Mouse (Mus musculus) heart, postnatal 10 days (tissue): ENCODE measurements at regions not wholly inside any gene's neighbourhood (a gene's known extent, or its start where the extent isn't known, plus 50 kb on each side); places are given as distances from the start of the nearest gene placed in this dataset.

Experiments
- DNase-seq, 2 experiments: peaks; one replicate each; pipeline ENCODE4 v3.0.0; 2021
- intact Hi-C: fragments of 180-260 bp; cut with DNase I; formaldehyde crosslinking; loops from one replicate; pipeline ENCODE4 v1.15.1; 2025

DNA sequence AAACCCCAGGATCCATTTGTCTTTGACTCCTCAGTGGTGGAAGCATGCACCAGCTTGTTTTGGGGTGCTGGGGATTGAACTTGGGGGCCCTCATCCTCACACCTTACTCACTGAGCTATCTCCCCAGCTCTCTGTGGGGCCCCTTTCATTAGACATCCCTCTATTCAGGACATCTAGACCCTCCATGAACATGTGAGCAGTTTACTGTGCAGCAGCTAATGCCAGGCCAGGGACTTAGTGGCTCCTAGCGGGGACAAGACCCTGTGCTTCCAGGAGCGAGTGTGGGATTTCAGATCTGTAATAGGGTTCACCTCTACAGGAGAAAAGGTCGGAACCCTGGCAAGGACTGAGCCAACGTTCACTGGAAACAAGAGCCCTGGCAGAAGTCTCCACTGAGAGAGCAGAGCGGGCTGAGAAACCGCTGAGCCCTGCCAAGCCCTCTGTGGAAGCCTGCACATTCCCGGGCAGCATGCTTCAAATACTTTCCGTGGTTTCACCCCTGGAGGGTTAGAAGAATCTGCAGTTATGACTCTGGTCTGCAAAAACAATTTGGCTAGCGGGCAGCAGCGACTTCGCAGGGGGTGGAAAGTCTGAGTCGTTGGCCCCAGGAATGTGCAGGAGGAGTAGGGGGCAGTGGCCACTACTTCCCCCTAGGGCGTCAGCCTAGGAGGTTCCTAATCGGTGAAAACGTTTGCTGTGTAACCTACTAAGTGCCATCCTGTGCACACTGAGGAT, 125.6 kb downstream of the Smad6 start:
- DNase-seq = peak; percentile 89 to 90
- intact Hi-C loops = no loop called here

DNA sequence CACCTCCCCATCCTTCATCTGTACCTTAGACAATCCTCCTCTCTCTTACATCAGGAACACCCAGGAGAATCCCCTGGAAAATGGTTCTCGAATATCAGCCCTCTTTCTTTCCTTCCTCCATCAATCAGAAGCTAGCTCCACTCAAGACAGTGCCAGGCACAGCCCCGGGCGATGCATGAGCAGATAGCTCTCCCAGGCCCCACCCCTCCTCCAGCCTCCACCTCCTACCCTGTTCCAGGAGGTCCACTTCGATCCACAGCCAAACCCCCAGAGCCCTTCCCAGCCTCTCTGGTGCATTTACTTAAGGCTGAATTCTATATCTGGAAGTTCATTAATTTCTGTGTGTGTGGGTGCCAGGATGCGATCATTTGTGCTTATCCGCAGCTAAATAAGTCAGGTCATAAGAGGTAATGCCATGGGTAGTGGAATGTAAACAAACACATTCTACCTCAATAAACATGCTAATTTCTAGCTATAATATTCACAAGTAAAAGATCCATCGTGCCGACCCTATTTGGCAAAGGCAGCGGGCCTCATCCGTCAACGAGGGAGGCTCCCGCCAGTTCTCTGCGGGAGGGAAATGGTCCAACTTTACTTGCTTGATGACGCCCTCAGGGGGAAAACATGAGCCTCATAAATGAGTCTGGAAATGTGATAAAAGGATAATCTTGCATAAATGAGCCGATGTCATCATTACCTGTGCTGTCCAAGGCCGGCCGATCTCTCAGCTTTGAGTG, 129.5 kb downstream of the Smad6 start:
- no peak for DNase-seq
- intact Hi-C loops = no loop called here

DNA sequence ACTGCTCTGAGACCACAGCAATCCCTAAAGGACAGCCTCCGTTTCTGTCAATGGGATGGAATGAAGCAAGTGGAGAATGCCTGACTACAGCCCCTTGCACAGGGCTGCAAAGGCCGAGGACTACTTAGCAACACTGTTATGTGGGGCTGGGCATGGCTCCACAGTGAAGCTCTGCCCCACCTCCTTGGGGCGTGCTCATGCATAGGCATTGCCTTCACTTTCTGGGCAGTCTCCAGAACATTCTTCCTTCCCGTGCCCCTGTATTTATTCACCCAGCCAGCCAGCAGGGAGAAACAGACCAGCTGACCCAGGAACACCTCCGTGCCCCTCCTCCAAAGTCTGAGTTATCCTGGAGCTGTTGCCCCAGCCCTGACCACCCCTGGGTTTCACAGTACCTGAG, 131.1 kb downstream of the Smad6 start:
- peak; percentile 60 for DNase-seq
- intact Hi-C loops = no loop called here

DNA sequence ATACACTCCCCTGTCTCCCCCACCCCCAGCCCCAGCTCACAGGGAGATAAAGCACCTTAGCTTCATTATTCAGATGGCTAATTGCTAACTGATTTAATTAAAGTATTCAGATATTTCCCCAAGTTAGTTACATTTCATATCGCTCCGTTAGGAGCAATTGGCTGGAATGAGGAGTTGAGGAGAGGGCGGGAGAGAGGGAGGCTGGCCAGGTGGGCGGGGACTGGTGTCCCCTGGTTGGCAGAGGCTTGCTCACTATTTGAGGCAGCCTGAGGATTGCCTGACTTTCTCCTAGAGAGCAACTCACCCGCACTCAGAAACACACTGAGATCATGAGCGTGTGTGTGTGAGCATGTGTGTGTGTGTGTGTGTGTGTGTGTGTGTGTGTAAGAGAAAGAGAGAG, 131.8 kb upstream of the Smad3 start:
- intact Hi-C loops = no loop called here

DNA sequence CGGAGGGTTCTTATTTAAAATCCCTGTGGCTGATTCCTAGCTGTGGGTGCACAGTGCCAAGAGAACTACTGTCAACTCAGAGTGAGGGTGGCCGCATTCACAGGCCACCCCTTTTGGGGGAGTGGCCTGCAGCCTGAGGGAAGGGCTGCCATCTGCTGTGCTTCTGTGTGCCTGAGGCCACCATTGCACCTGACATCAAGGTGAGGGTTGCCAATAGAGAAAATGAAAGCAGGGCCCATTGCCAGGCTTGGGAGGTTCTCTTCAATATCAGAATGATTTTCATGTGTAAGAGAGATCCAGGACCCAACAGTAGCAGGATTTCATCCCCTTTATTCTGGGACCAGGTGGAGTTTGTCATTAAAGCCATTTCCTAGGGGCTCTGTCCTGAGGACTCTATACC, 127.2 kb upstream of the Smad3 start:
- no peak for DNase-seq
- intact Hi-C loops = no loop called here

More for the DNA sequence above, 131.8 kb upstream of the Smad3 start:
- peak; percentile 29 to 42 for DNase-seq

DNA sequence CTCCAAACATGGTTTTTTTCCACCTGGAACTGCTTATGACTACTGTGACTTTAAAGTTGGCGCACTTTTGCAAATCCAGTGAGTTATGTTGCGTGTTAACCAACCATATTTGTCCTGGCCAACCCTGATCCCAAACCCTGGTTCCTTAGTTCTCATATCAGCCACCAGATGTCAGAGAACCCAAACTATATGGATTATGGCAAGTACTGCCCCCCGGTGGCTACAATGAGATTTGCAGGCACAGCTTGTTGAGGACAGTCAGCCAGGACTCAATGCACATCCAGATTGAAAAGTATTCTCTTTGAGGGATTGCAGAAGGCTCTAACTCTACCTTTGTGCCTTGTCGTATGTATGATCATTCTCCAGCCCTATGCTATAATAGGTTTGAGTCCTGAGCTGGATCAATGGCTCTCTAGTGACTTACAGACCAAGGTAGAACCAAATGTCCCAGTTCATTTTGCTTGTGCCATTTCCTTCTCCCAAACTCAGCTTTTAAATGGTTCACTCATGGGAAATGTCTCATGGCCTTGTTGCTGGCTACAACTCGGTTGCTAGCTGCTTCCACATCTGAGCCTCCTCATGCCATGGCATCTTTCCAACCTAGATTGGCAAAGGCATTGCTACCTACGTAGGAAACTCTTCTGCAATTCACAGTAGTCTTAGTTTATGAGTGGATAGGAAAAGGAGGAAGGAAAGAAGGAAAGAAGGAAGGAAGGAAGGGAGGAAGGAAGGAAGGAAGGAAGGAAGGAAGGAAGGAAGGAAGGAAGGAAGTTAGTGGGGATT, 126.1 kb upstream of the Smad3 start:
- intact Hi-C loops = no loop called here
- DNase-seq = peak in 1 of 2 experiments; percentile 65

DNA sequence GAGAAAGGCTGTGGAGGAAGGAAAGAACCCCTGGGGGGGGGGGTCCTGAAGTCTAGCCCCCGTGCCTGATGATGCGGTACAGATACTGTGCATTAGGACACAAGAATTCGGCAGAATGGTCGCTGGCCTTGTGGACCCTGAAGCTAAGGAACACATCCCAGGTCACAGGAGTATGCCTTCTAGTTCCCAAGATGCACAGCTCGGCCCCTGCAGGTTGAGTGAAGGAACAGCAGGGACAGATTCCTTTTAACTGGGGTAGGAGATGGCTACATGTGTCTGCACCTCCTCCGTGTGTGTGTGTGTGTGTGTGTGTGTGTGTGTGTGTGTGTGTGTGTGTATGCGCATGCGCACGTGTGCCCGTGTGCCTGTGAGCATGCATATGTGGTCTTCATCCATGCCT, 123.9 kb upstream of the Smad3 start:
- no peak for DNase-seq
- intact Hi-C loops = no loop called here

DNA sequence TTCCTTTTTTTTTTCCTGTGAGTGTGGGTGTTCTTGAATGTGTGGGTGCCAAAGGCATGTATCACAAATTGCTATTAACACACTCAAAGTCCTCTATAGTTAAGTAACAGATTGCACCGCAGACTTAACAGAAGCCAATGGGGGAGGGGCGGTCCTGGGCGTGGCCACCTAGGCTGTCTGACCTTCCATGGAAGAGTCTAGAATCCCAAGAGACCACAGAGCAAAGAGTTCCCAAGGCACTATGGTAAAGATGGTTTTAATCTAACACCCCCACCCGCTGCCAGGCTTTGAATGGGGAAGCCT, 123.4 kb upstream of the Smad3 start:
- no peak for DNase-seq
- intact Hi-C loops = no loop called here

DNA sequence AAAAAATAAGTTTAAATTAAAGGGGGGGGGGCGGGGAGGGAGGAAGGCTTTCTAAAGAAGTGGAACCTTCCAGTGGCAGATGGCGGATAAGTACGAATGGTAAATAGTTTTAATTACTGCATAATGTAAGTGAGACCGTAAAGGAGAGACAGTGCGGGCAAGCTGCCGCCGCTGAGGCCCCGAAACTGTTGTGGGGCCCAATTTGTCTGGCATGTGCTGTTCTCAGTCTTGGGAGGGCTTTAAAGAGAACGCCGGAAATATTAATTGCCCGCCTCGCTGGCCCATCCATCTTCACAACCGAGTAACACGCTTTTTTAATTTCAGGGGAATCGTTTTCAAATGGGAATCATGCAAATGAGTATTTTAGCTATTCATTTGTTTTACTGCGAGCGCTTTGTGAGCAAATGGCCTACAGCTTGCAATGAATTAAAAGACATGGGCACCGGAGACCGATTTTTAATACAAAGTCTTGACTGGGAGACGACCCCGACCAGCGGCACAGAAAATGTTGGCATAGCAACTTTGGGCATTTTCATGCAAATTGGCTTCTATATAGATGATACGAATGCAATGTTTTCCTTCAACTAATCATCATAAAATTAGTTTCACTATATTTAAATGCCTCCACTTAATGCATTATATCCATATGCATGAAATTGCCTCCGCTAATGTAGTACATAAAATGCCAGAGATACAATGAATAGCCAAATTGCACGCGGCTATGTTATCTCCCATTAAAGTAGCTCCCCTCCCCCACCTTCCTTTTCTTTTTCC, 122.9 kb upstream of the Smad3 start:
- intact Hi-C loops = no loop called here
- DNase-seq = no peak

DNA sequence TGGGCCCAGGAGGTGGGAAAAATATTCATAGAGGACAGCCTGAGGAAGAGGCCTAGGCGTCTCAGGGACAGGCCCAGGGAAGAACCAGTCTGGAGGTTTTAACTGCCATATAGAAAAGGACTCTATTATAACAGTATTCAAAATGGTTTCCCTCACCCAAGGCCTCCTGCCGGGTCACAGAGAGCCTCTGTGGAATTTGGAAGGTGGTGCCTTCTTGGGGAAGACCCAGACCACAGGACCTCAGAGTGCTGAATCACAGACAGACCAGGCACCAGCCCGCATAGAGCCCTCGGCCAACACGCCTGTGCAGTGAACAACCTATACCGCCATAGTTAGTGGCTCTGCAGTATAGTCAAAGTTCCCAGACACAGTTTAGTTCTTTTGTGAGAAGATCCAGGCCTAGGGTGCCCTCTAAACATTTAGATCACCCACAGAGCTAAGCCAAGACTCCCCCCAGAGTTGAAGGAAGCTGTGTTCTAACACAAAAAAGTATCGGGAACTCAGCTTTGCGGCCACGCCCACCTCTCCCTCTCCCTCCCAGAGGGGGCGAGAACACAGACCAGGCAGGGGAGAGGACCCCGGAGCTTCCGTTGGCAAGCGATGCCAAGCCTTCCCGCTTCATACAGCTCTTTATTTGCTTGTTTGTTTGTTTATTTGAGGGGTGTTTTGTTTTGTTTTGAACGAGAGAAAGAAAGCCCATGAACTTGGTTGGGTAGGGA, 122.1 kb upstream of the Smad3 start:
- intact Hi-C loops = no loop called here
- no peak for DNase-seq

DNA sequence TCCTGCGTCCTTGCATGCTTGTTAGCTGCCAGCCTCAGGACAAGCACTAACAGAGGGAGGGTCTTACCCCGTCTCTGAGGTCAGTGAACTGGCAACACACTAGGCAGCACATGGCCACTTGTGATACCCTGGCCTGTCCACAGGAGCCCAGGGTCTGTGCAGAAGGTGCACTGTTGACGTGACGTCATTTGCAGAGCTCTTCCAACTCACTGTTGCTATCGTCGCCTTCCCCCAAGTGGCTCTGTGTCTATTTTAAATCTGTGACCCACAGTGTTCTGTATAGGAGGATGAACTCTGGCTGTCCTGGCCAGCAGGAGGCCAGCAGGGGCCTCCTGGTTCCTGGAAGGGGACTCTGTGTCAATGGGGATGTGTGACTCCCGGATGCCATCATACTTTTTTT, 120.1 kb upstream of the Smad3 start:
- intact Hi-C loops = no loop called here
- DNase-seq = peak; percentile 78

DNA sequence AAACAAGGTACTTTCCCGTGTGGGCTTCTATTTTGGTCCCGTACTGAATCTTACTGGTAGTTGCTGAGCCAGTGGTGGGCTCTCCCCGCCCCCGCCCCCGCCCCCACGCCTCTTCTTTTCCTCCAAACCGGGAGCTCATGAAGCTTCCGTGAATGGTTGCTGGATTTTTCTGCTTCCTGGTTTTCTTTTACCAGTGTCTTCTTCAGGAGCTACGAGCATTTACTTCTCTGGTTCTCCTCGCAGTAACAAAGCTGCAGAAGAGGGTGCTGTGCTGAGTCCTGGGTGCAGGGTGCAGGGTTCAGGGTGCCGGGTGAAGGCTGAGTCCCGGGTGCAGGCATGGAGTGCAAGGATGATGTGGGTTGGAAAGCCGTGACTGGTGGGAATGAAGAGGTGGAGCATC, 119.1 kb upstream of the Smad3 start:
- no peak for DNase-seq
- intact Hi-C loops = no loop called here

DNA sequence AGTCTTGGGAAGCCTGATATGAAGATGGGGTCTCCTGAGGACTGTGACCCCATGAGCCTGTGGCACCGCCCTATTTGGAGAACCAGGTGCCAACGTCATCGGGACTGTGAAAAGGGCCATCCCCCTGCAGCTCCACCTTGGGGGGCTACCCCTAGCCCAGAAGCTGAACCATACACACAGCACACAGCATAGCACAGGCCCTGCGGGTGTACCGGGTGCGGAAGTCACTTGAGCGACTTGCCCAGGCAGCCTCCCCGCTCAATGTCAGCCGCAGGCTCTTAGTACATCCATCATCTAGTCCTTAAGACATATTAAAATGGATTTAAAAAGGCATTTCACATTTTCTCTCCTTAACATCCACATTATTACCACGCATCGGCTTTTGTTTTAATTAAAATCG, 118.2 kb upstream of the Smad3 start:
- no peak for DNase-seq
- intact Hi-C loops = no loop called here

DNA sequence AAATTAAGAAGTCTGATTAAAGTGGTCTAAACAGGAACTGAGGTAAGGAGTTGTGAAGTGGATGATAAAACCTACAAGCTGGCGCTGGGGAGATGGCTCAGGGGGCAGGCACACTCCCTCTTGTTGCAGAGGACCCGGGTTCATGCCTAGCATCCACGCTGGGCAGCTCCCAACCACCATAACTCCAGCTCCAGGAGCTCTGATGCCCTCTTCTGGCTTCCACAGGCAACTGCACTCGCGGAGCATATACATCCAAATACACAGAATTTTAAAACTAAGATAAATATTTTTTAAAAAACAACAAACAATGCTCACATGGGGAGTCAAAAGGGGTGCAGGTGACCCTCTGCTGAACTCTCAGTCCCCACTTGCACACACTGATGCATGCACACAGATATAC, 117.4 kb upstream of the Smad3 start:
- intact Hi-C loops = no loop called here
- DNase-seq = no peak

DNA sequence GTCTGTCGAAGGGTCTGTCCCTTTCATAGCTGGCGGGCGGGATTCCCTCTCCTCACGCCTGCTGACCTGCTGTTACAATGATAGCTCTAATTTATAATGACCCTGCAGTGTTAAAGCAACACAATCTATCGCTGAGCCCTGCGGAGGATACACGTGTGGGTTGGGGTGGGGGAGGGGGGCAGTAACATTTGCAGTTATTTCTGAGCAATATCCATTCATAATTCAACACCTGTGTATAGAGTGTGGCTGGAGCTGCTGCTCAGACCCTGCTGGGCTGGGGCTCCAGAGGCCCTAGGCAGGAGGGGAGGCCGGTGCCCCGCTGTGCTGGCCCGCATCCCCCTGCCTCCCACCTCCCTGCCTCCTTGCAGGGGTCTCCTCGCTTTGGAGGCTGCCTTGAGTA, 106.6 kb upstream of the Smad3 start:
- no peak for DNase-seq
- intact Hi-C loops = no loop called here

DNA sequence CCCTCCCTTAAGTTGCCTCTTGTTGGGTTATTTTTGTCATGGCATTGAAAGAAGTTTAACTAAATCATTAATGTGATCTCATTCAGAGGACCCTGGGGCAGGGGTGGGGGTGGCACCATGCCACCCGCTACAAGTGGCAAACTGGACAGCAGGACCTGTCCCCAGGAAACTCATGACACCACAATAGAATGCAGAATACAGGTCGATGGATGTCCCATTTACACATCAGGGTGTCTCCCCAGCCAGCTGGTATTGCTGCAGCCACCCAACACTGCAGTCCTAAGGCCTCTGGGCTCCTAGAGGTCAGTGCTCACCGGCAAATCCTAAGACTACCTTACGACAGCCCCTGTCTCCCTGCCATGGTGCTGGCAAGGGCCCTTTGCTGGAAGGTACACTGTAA, 105.5 kb upstream of the Smad3 start:
- no peak for DNase-seq
- intact Hi-C loops = no loop called here

DNA sequence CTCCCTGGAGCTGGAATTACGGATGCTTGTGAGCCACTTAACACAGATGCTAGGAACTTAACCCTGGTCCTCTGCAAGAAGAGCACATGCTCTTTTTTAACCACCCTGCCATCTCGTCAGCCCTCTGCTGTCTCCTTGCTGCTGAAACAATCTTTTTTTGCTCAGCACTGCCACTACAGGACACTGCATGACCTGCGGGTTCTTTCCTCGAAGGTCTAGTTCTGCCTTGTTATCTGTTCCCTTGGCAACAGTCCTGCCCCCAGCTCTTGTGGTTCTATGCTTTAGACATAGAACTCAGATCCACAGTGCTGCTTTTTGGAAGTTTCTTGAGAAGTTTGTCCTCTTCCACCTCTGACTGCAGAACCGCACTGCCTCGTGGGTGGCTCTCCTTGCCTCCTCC, 104.6 kb upstream of the Smad3 start:
- intact Hi-C loops = no loop called here
- DNase-seq = peak; percentile 38 to 48

DNA sequence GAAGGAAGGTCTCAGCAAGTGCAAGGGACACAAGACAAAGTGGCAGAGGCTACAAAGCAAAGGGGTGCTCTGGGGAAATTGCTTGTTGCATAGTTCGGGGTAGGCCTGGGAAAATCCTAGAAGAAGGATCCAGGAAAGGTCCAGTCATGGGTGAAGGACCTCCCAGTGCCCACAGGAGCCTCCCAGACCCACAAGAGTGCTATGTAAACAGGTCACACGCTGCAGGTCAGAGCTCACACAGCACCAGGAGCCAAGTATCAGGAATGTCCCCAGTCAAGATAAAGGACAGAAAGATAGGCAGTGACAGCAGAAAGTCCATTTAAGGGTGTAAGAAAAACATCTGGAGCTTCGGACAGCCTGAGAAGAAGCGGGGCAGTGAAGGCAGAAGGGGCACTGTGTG, 103.6 kb upstream of the Smad3 start:
- DNase-seq = no peak
- intact Hi-C loops = no loop called here

DNA sequence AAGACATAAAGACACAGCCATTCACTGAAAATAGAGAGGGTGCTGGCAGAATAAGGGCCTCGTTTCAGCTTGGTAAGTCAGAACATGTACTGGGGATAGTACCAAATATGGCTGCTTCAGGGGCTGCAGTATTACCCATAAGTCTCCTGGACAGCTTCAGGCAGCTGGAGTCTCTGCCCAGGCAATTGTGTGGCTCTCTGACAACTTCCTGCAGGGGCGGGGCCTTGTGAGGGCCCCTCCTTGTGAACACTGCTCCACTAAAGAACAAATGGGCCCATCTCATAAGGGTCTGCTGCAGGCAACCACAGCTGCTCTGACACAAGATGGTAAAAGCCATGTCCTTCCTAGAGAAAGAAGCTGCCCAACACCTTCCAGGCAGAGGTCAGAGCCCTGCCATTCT, 102.4 kb upstream of the Smad3 start:
- intact Hi-C loops = no loop called here
- no peak for DNase-seq

DNA sequence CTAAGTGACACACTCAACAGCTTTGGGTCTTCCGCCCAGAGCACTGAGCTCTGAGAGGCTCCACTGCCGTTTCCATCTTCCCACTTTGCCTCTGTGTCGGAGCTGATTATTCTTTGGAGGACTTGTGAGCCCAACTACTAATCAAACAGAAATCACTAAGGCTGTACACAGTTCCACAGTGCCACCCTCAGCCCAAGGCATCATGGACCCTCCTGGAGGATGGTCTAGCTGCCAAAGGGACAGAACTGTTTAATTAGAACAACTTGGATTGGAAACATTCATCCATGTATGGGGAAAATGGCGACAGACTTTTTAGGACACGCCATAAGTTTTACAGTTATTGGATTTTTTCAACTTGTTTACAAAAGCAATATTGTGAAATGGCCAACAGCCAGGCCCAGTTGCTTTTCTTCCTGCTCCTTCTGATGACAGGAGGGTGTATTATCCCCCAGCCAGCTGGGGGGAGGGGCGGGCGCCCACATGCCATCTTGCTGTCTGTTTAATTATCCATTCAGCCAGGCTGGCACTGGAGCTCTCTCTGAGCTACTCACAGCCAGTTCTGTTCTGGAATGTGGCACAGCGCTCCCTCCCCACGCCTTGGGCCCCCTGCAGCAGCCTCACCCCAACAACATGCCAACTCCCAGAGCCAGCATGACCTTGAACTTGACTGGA, 98.4 kb upstream of the Smad3 start:
- DNase-seq = peak; percentile 18 to 24
- intact Hi-C loops = no loop called here
